ENCODE assay signal across 12 mouse cellular contexts in genomic region chr2:156870519-156870918, GRCm38 (mm10). TPM values are rescaled to one million over a fixed set of nuclear protein-coding genes. Genes with fewer than 3 reads are reported as not detected.
A peak's percentile ranks its signal among the peaks of the same experiment; 100 is the strongest.
DNase-seq lines count a peak whose midpoint lies in the region; ATAC-seq lines count a peak whose summit lies in the region.
"Had no signal": no experiment of that assay in that cellular context is flagged by ENCODE, and none has a peak within 500 bp of the region (broad histone marks: within the 10 kb centered on the region; RNA-seq: fewer than 3 reads in every experiment).

No protein-coding gene starts in this region.

- H3K4me1 ChIP-seq in embryonic facial prominence, embryonic 14.5 days (ENCODE audit: control insufficient read depth, insufficient read depth, low read length), result no peaks in the 10 kb centered on the region
- no peaks in the 10 kb centered on the region for H3K4me1 ChIP-seq in embryonic facial prominence, embryonic 10.5 days
- H3K4me1 ChIP-seq in stomach, embryonic 16.5 days (ENCODE audit: control insufficient read depth, insufficient read depth, low read length), result peaks cover 8% of the 10 kb centered on the region
- H3K4me1 ChIP-seq: embryonic facial prominence, embryonic 12.5 days had no signal

- DNase-seq in embryonic facial prominence, embryonic 14.5 days (ENCODE audit: low spot score), result peak; percentile 54
- no peak for DNase-seq in embryonic facial prominence, embryonic 10.5 days (ENCODE audit: low spot score)
- peak; percentile 55 for DNase-seq in ovary, adult 18-20 months (ENCODE audit: low spot score)
- no peak for DNase-seq in ovary, postnatal 14 days (ENCODE audit: low spot score)
- DNase-seq in heart, postnatal 14 days, result peak; percentile 50 to 62
- DNase-seq in urinary bladder, adult 2 months (ENCODE audit: low spot score), result no peak
- no peak for DNase-seq in frontal cortex, postnatal 10 days (ENCODE audit: low spot score in 2 of 2)

- no peak overlapping the region for H3K9ac ChIP-seq in embryonic facial prominence, embryonic 14.5 days (ENCODE audit: low read depth, low read length)
- peak overlapping the region; percentile 41; the same call in 1 of the 2 replicates for H3K9ac ChIP-seq in stomach, embryonic 16.5 days (ENCODE audit: low read length)
- H3K9ac ChIP-seq: embryonic facial prominence, embryonic 12.5 days; neural tube, embryonic 13.5 days; stomach, embryonic 15.5 days had no signal

- H3K27me3 ChIP-seq in embryonic facial prominence, embryonic 14.5 days (replicated peaks; ENCODE audit: control insufficient read depth, insufficient read depth, low read length), result no peaks in the 10 kb centered on the region
- no peaks in the 10 kb centered on the region for H3K27me3 ChIP-seq in embryonic facial prominence, embryonic 10.5 days (replicated peaks; ENCODE audit: low read depth, poor library complexity, severe bottlenecking)
- H3K27me3 ChIP-seq in stomach, embryonic 16.5 days (ENCODE audit: control insufficient read depth, insufficient read depth, low read length), result no peaks in the 10 kb centered on the region
- H3K27me3 ChIP-seq: embryonic facial prominence, embryonic 12.5 days; neural tube, embryonic 13.5 days; stomach, embryonic 15.5 days had no signal

- H3K4me2 ChIP-seq in embryonic facial prominence, embryonic 14.5 days (ENCODE audit: low read depth, low read length), result no peak overlapping the region
- H3K4me2 ChIP-seq in stomach, embryonic 16.5 days (ENCODE audit: low read depth, low read length), result no peak overlapping the region
- H3K4me2 ChIP-seq: embryonic facial prominence, embryonic 12.5 days; neural tube, embryonic 13.5 days; stomach, embryonic 15.5 days had no signal

- 37% methylated on average over 6 of the region's 6 CpGs for WGBS in embryonic facial prominence, embryonic 14.5 days
- 82% methylated on average over 6 of the region's 6 CpGs for WGBS in embryonic facial prominence, embryonic 10.5 days
- WGBS in stomach, embryonic 16.5 days, result 41% methylated on average over 6 of the region's 6 CpGs

- H3K36me3 ChIP-seq in embryonic facial prominence, embryonic 14.5 days (ENCODE audit: control insufficient read depth, insufficient read depth, low read length), result peaks cover 96% of the 10 kb centered on the region
- peaks cover 100% of the 10 kb centered on the region for H3K36me3 ChIP-seq in embryonic facial prominence, embryonic 10.5 days (replicated peaks)
- peaks cover 36% of the 10 kb centered on the region for H3K36me3 ChIP-seq in stomach, embryonic 16.5 days (ENCODE audit: control insufficient read depth, insufficient read depth, low read length)

- intact Hi-C loops in heart, postnatal 14 days (cut with DNase I), result loop anchor here (5.0 kb wide), 1 partner anchor 212 kb away; no protein-coding TSS in a partner anchor

- H3K4me3 ChIP-seq in embryonic facial prominence, embryonic 14.5 days (ENCODE audit: low read depth, low read length), result no peak overlapping the region
- no peak overlapping the region for H3K4me3 ChIP-seq in embryonic facial prominence, embryonic 10.5 days
- no peak overlapping the region for H3K4me3 ChIP-seq in stomach, embryonic 16.5 days (replicated peaks; ENCODE audit: low read length)
- H3K4me3 ChIP-seq: embryonic facial prominence, embryonic 12.5 days; neural tube, embryonic 13.5 days; stomach, embryonic 15.5 days had no signal

- 0 out of 2 replicates have a peak, but pooled peaks have one; percentile 44 for ATAC-seq in embryonic facial prominence, embryonic 14.5 days (ENCODE audit: low read depth)
- ATAC-seq in stomach, embryonic 16.5 days (ENCODE audit: insufficient read depth, low FRiP score), result no peak

- H3K27ac ChIP-seq in embryonic facial prominence, embryonic 14.5 days (replicated peaks; ENCODE audit: low read depth, low read length), result no peak overlapping the region
- no peak overlapping the region for H3K27ac ChIP-seq in embryonic facial prominence, embryonic 10.5 days (replicated peaks)
- H3K27ac ChIP-seq in stomach, embryonic 16.5 days (ENCODE audit: low read length), result no peak overlapping the region; the same call in 1 of the 2 replicates
- H3K27ac ChIP-seq: embryonic facial prominence, embryonic 12.5 days; neural tube, embryonic 13.5 days; stomach, embryonic 15.5 days had no signal

- H3K9me3 ChIP-seq in embryonic facial prominence, embryonic 14.5 days (ENCODE audit: control insufficient read depth, low read length), result no peaks in the 10 kb centered on the region
- no peaks in the 10 kb centered on the region for H3K9me3 ChIP-seq in embryonic facial prominence, embryonic 10.5 days
- H3K9me3 ChIP-seq in stomach, embryonic 16.5 days (replicated peaks; ENCODE audit: control insufficient read depth, low read length), result no peaks in the 10 kb centered on the region
- H3K9me3 ChIP-seq: embryonic facial prominence, embryonic 12.5 days; neural tube, embryonic 13.5 days; stomach, embryonic 15.5 days had no signal

RNA-seq across cellular contexts. Expression of gene Rab5if, which starts 7.6 kb away (rescaled TPM):
- 172 and 181 TPM in 2 replicates for polyA plus RNA-seq in embryonic facial prominence, embryonic 14.5 days (2014; fragmentation: Nextera tagmentation; extraction: Ambion mirVana)
- 174 and 187 TPM in 2 replicates for polyA plus RNA-seq in embryonic facial prominence, embryonic 10.5 days (2016; fragmentation: Nextera tagmentation; extraction: Ambion mirVana)
- total RNA-seq in heart, postnatal 14 days (2021), result 100 to 1,000 TPM; 119 to 128 TPM
- 173 and 190 TPM in 2 replicates for polyA plus RNA-seq in stomach, embryonic 16.5 days (2015; fragmentation: Nextera tagmentation; extraction: Ambion mirVana)
- polyA plus RNA-seq in urinary bladder, adult 2 months (2012; rRNA removed), result 110 and 134 TPM in 2 replicates

RNA-seq across cellular contexts. Expression of gene 4930518I15Rik, which starts 12.8 kb away (rescaled TPM):
- polyA plus RNA-seq in embryonic facial prominence, embryonic 14.5 days (2014; fragmentation: Nextera tagmentation; extraction: Ambion mirVana), result 3.2 and 3.6 TPM in 2 replicates
- 9.9 and 10.0 TPM in 2 replicates for polyA plus RNA-seq in embryonic facial prominence, embryonic 10.5 days (2016; fragmentation: Nextera tagmentation; extraction: Ambion mirVana)
- total RNA-seq in heart, postnatal 14 days (2021), result 1 to 10 TPM; 1.5 to 1.6 TPM
- polyA plus RNA-seq in stomach, embryonic 16.5 days (2015; fragmentation: Nextera tagmentation; extraction: Ambion mirVana), result 6.7 and 7.3 TPM in 2 replicates
- 3.7 and 3.9 TPM in 2 replicates for polyA plus RNA-seq in urinary bladder, adult 2 months (2012; rRNA removed)

RNA-seq across cellular contexts. Expression of gene Sla2, which starts 16.5 kb away (rescaled TPM):
- 0.29 and 0.45 TPM in 2 replicates for polyA plus RNA-seq in embryonic facial prominence, embryonic 14.5 days (2014; fragmentation: Nextera tagmentation; extraction: Ambion mirVana)
- polyA plus RNA-seq in embryonic facial prominence, embryonic 10.5 days (2016; fragmentation: Nextera tagmentation; extraction: Ambion mirVana), result 0.29 and 0.49 TPM in 2 replicates
- 1 to 10 TPM in 1 of 2 experiments, under 1 TPM in 1; 0.10 to 1.3 TPM for total RNA-seq in heart, postnatal 14 days (2021)
- 0.39 and 0.41 TPM in 2 replicates for polyA plus RNA-seq in stomach, embryonic 16.5 days (2015; fragmentation: Nextera tagmentation; extraction: Ambion mirVana)
- polyA plus RNA-seq in urinary bladder, adult 2 months (2012; rRNA removed), result 0.28 and 0.31 TPM in 2 replicates
- total RNA-seq: gastrocnemius, postnatal 4 days had no signal
- polyA plus RNA-seq: neural tube, embryonic 13.5 days had no signal

RNA-seq across cellular contexts. Expression of gene Tgif2, which starts 30.7 kb away (rescaled TPM):
- 44.3 and 56.5 TPM in 2 replicates for polyA plus RNA-seq in embryonic facial prominence, embryonic 14.5 days (2014; fragmentation: Nextera tagmentation; extraction: Ambion mirVana)
- 112 and 114 TPM in 2 replicates for polyA plus RNA-seq in embryonic facial prominence, embryonic 10.5 days (2016; fragmentation: Nextera tagmentation; extraction: Ambion mirVana)
- total RNA-seq in heart, postnatal 14 days (2021), result 1 to 10 TPM; 1.8 to 2.4 TPM
- 33.7 and 36.5 TPM in 2 replicates for polyA plus RNA-seq in stomach, embryonic 16.5 days (2015; fragmentation: Nextera tagmentation; extraction: Ambion mirVana)
- polyA plus RNA-seq in urinary bladder, adult 2 months (2012; rRNA removed), result 4.6 and 4.8 TPM in 2 replicates

Comparison
In these comparisons a context has a peak if more than half of its experiments do, and no peak if none do; other contexts are left out.
1. DNase-seq: peak in embryonic facial prominence, embryonic 14.5 days (single experiment), ovary, adult 18-20 months (single experiment) and heart, postnatal 14 days (2 of 2); none in embryonic facial prominence, embryonic 10.5 days (single experiment), ovary, postnatal 14 days (single experiment), urinary bladder, adult 2 months (single experiment) and frontal cortex, postnatal 10 days (0 of 2).